In the genomic region with DNA sequence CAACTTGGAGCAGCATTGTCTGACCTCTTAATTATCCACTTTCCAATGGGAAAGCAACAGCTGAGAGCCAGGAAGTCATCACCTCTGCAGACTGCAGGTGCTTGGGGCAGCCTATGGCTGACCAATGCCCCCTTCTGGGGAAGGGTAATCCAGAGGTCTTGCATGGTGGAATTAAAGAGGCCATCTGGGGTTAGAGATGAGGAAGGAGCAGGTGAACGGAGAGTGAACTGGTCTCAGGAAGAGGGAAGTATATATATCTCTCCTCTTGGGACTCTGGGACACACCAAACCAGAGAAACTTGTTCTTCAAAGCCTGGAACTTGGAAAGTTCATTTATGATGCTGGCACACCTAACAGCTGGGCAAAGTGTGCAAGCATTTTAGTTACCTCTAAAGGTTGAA, we compare ENCODE assay signal across 30 mouse cellular contexts. TPM values are rescaled to one million over a fixed set of nuclear protein-coding genes. Genes with fewer than 3 reads are reported as not detected.
DNase-seq lines count a peak whose midpoint lies in the region; ATAC-seq and TF ChIP-seq lines count a peak whose summit lies in the region.
"Had no signal": no experiment of that assay in that cellular context is flagged by ENCODE, and none has a peak within 500 bp of the region (broad histone marks: within the 10 kb centered on the region; RNA-seq: fewer than 3 reads in every experiment).

No protein-coding gene starts in this region.

- H3K4me2 ChIP-seq in midbrain, postnatal 0 days (ENCODE audit: low read depth, low read length, poor library complexity, severe bottlenecking): no peak overlapping the region
- no peak overlapping the region for H3K4me2 ChIP-seq in hindbrain, embryonic 13.5 days
- H3K4me2 ChIP-seq: liver, embryonic 13.5 days had no signal

- peaks cover 59% of the 10 kb centered on the region for H3K4me1 ChIP-seq in E14TG2a.4 (replicated peaks; ENCODE audit: low read depth, low read length)
- peaks cover 7% of the 10 kb centered on the region for H3K4me1 ChIP-seq in ES-Bruce4 (ENCODE audit: control insufficient read depth, insufficient read depth, low read length)
- H3K4me1 ChIP-seq in midbrain, postnatal 0 days (ENCODE audit: insufficient read depth, low read length): no peaks in the 10 kb centered on the region
- peaks cover 6% of the 10 kb centered on the region for H3K4me1 ChIP-seq in hindbrain, embryonic 13.5 days (replicated peaks)
- H3K4me1 ChIP-seq: embryonic facial prominence, embryonic 12.5 days; heart, embryonic 12.5 days; liver, embryonic 13.5 days had no signal

- TF ChIP-seq EP300 in ES-Bruce4 (IDR thresholded peaks at IDR 0.05; ENCODE audit: insufficient read depth, low read depth, low read length): no peak

- H3K9ac ChIP-seq in ES-Bruce4 (ENCODE audit: low read depth, poor library complexity, severe bottlenecking): no peak overlapping the region
- no peak overlapping the region for H3K9ac ChIP-seq in midbrain, postnatal 0 days (replicated peaks; ENCODE audit: low read length, poor library complexity, severe bottlenecking)
- no peak overlapping the region for H3K9ac ChIP-seq in hindbrain, embryonic 13.5 days
- H3K9ac ChIP-seq: embryonic facial prominence, embryonic 12.5 days; heart, embryonic 12.5 days; hindbrain, embryonic 12.5 days; limb, embryonic 12.5 days; liver, embryonic 13.5 days had no signal

- peaks cover 5% of the 10 kb centered on the region; the same call in 1 of the 2 replicates for H3K9me3 ChIP-seq in E14TG2a.4 (ENCODE audit: low read length)
- H3K9me3 ChIP-seq in ES-Bruce4 (replicated peaks; ENCODE audit: control insufficient read depth, insufficient read depth, low read length, poor library complexity, severe bottlenecking): no peaks in the 10 kb centered on the region
- H3K9me3 ChIP-seq in midbrain, postnatal 0 days (ENCODE audit: low read length): no peaks in the 10 kb centered on the region
- H3K9me3 ChIP-seq in hindbrain, embryonic 13.5 days: no peaks in the 10 kb centered on the region
- H3K9me3 ChIP-seq: embryonic facial prominence, embryonic 12.5 days; heart, embryonic 12.5 days; hindbrain, embryonic 12.5 days; limb, embryonic 12.5 days; liver, embryonic 13.5 days; midbrain, embryonic 13.5 days had no signal

- H3K4me3 ChIP-seq in E14TG2a.4 (replicated peaks; ENCODE audit: low read length): peak overlapping the region; percentile 72
- H3K4me3 ChIP-seq in ES-Bruce4 (ENCODE audit: low read depth, low read length): peak overlapping the region; percentile 51
- H3K4me3 ChIP-seq in midbrain, postnatal 0 days (ENCODE audit: low read depth, low read length): no peak overlapping the region
- H3K4me3 ChIP-seq in hindbrain, embryonic 13.5 days: no peak overlapping the region
- H3K4me3 ChIP-seq: erythroblast, embryonic 14.5 days; hindbrain, embryonic 12.5 days; limb, embryonic 12.5 days; liver, embryonic 13.5 days; midbrain, embryonic 13.5 days; myocyte had no signal

- DNase-seq in kidney, adult 9 months: peak; percentile 41
- DNase-seq in large intestine, adult 2 months (ENCODE audit: low read depth, low spot score): peak; percentile 87
- DNase-seq in midbrain, postnatal 0 days (ENCODE audit: low spot score): no peak
- DNase-seq in cerebellum, postnatal 10 days: no peak
- DNase-seq in urinary bladder, adult 18-20 months (ENCODE audit: low spot score in 2 of 2): no peak
- DNase-seq: adrenal gland, postnatal 10 days; cerebellum, adult 9-11 months; gastrocnemius, postnatal 25 days; heart, postnatal 14 days; layer of hippocampus, adult 9-11 months; liver, embryonic 13.5 days; lung, postnatal 10 days; right cerebral cortex, postnatal 25 days; thymus, postnatal 4 days had no signal

- H3K27me3 ChIP-seq in E14TG2a.4 (ENCODE audit: insufficient read depth, low read length): peaks cover 47% of the 10 kb centered on the region
- no peaks in the 10 kb centered on the region; the same call in 1 of the 2 replicates for H3K27me3 ChIP-seq in ES-Bruce4 (ENCODE audit: control insufficient read depth, insufficient read depth, low read length, poor library complexity, severe bottlenecking)
- no peaks in the 10 kb centered on the region; the same call in 1 of the 2 replicates for H3K27me3 ChIP-seq in midbrain, postnatal 0 days (ENCODE audit: insufficient read depth, low read length)
- H3K27me3 ChIP-seq in hindbrain, embryonic 13.5 days: peaks cover 36% of the 10 kb centered on the region

- 23% methylated on average over 1 of the region's 1 CpGs for WGBS in large intestine, adult 2 months
- 64% methylated on average over 1 of the region's 1 CpGs for WGBS in midbrain, postnatal 0 days
- WGBS in hindbrain, embryonic 13.5 days: 55% methylated on average over 1 of the region's 1 CpGs

- H3K27ac ChIP-seq in ES-Bruce4 (ENCODE audit: insufficient read depth, low read length): no peak overlapping the region
- no peak overlapping the region for H3K27ac ChIP-seq in midbrain, postnatal 0 days (ENCODE audit: low read depth, low read length)
- no peak overlapping the region for H3K27ac ChIP-seq in hindbrain, embryonic 13.5 days
- H3K27ac ChIP-seq: embryonic facial prominence, embryonic 12.5 days; hindbrain, embryonic 12.5 days; limb, embryonic 12.5 days; liver, embryonic 13.5 days; midbrain, embryonic 13.5 days had no signal

- H3K36me3 ChIP-seq in E14TG2a.4 (ENCODE audit: insufficient read depth, low read length) (no peaks in the 10 kb centered on the region), ES-Bruce4 (ENCODE audit: control insufficient read depth, insufficient read depth, low read length, poor library complexity, severe bottlenecking) (no peaks in the 10 kb centered on the region)
- H3K36me3 ChIP-seq in midbrain, postnatal 0 days (ENCODE audit: insufficient read depth, low read length): no peaks in the 10 kb centered on the region
- no peaks in the 10 kb centered on the region for H3K36me3 ChIP-seq in hindbrain, embryonic 13.5 days
- H3K36me3 ChIP-seq: embryonic facial prominence, embryonic 12.5 days; heart, embryonic 12.5 days; hindbrain, embryonic 12.5 days; limb, embryonic 12.5 days; liver, embryonic 13.5 days; midbrain, embryonic 13.5 days had no signal

- no peak for TF ChIP-seq POLR2A in ES-Bruce4 (IDR thresholded peaks at IDR 0.05; ENCODE audit: insufficient read depth, low read length)

- TF ChIP-seq CTCF in E14TG2a.4 (conservative IDR thresholded peaks at IDR 0.05; ENCODE audit: low read length) (no peak), ES-Bruce4 (IDR thresholded peaks at IDR 0.05; ENCODE audit: low read depth, low read length) (peak; percentile 26)
- TF ChIP-seq CTCF in midbrain, postnatal 0 days (IDR thresholded peaks at IDR 0.05): no peak

- no peak for ATAC-seq in midbrain, postnatal 0 days (ENCODE audit: low FRiP score)
- no peak for ATAC-seq in hindbrain, embryonic 13.5 days (ENCODE audit: low FRiP score)
- ATAC-seq: activated CD4-positive, CD25-positive, alpha-beta regulatory T cell, adult 4 months; forebrain, embryonic 16.5 days; inflammation-experienced regulatory T-cells, adult 6 months; midbrain, embryonic 13.5 days had no signal

RNA-seq across cellular contexts. Expression of gene Slc5a1, which starts 0.9 kb away (rescaled TPM):
- polyA plus RNA-seq in ES-Bruce4 (2011; ENCODE audit: insufficient read depth, insufficient read length, low read depth, missing spikeins): 0.78 and 1.1 TPM in 2 replicates
- polyA plus RNA-seq in large intestine, adult 2 months (2012; rRNA removed): 214 and 643 TPM in 2 replicates
- 0.16 and 0.33 TPM in 2 replicates for total RNA-seq in midbrain, postnatal 0 days (2014; rRNA removed)
- 0.10 and 0.19 TPM in 2 replicates for polyA plus RNA-seq in midbrain, postnatal 0 days (2015; fragmentation: Nextera tagmentation; extraction: Ambion mirVana)
- polyA plus RNA-seq in hindbrain, embryonic 13.5 days (2015; fragmentation: Nextera tagmentation; extraction: Ambion mirVana): 0.04 TPM in 1 of 2 replicates, not detected in the other
- total RNA-seq: gastrocnemius, postnatal 25 days; left cerebral cortex, adult 8-10 months; megakaryocyte, adult 5-6 weeks had no signal
- polyA plus RNA-seq: activated CD4-positive, CD25-positive, alpha-beta regulatory T cell, adult 4 months; embryonic facial prominence, embryonic 12.5 days; erythroblast, embryonic 14.5 days; forebrain, embryonic 16.5 days; heart, embryonic 12.5 days; hindbrain, embryonic 12.5 days; inflammation-experienced regulatory T-cells, adult 6 months; limb, embryonic 12.5 days; liver, embryonic 13.5 days; midbrain, embryonic 13.5 days; myocyte; neural tube, embryonic 14.5 days had no signal

Comparison
In these comparisons a context has a peak if more than half of its experiments do, and no peak if none do; other contexts are left out.
1. H3K4me3 ChIP-seq: peak in E14TG2a.4 (single experiment) and ES-Bruce4 (single experiment); none in midbrain, postnatal 0 days (single experiment) and hindbrain, embryonic 13.5 days (single experiment).
2. DNase-seq: peak in kidney, adult 9 months (single experiment) and large intestine, adult 2 months (single experiment); none in midbrain, postnatal 0 days (single experiment), cerebellum, postnatal 10 days (0 of 2) and urinary bladder, adult 18-20 months (0 of 2).
3. RNA of gene Slc5a1, which starts 0.9 kb away (polyA plus RNA-seq): 214 to 643 TPM in large intestine, adult 2 months; 0.78 to 1.1 TPM in ES-Bruce4, 0.10 to 0.19 TPM in midbrain, postnatal 0 days and 0.04 TPM in hindbrain, embryonic 13.5 days; every median in the first group is over 100 times any median in the second.